Mouse (Mus musculus): ENCODE data around the gene Bmp10. TPM values are rescaled to one million over a fixed set of nuclear protein-coding genes. Genes with fewer than 3 reads are reported as not detected.
A peak's percentile ranks its signal among the peaks of the same experiment; 100 is the strongest.

Gene Bmp10
- polyA plus RNA-seq, 1 experiment from 2014 or later: 0.36 TPM

GRCm38 (mm10) chr6:87412011-87412410, 16.8 kb upstream of the Bmp10 start:
- H3K27ac ChIP-seq (ENCODE audit: low read depth): no peak overlapping the region
- H3K4me2 ChIP-seq (ENCODE audit: low read depth, low read length): no peak overlapping the region
- no peak for ATAC-seq
- TF ChIP-seq CTCF (IDR thresholded peaks at IDR 0.05; ENCODE audit: low read depth) (no peak), EP300 (IDR thresholded peaks at IDR 0.05; ENCODE audit: low read depth) (no peak)
- no peak overlapping the region for H3K9ac ChIP-seq (replicated peaks)
- H3K9me3 ChIP-seq (ENCODE audit: low read length): no peaks in the 10 kb centered on the region
- WGBS (ENCODE audit: insufficient replicate concordance): 54% methylated on average over 3 of the region's 3 CpGs
- H3K4me3 ChIP-seq (ENCODE audit: low read depth, low read length): no peak overlapping the region
- DNase-seq: no peak
- no peaks in the 10 kb centered on the region for H3K27me3 ChIP-seq (ENCODE audit: insufficient read depth, low read length)
- no peaks in the 10 kb centered on the region for H3K4me1 ChIP-seq (ENCODE audit: insufficient read depth)
- no peaks in the 10 kb centered on the region for H3K36me3 ChIP-seq (replicated peaks; ENCODE audit: insufficient read depth, low read length)

- H3K27me3 ChIP-seq (ENCODE audit: insufficient read depth, low read length): no peaks in the 10 kb centered on the region
- no peak overlapping the region for H3K9ac ChIP-seq (replicated peaks)
- 59% methylated on average over 7 of the region's 7 CpGs for WGBS (ENCODE audit: insufficient replicate concordance)
- no peak overlapping the region for H3K4me3 ChIP-seq (ENCODE audit: low read depth, low read length)
- H3K36me3 ChIP-seq (replicated peaks; ENCODE audit: insufficient read depth, low read length): no peaks in the 10 kb centered on the region
- ATAC-seq (no peak), DNase-seq (no peak)
- no peaks in the 10 kb centered on the region for H3K9me3 ChIP-seq (ENCODE audit: low read length)
- 0 out of 2 replicates have a peak overlapping the region, but pooled peaks have one; percentile 35 for H3K27ac ChIP-seq (ENCODE audit: low read depth)
- no peak for TF ChIP-seq EP300 (IDR thresholded peaks at IDR 0.05; ENCODE audit: low read depth)
- H3K4me1 ChIP-seq (ENCODE audit: insufficient read depth): no peaks in the 10 kb centered on the region
- no peak overlapping the region for H3K4me2 ChIP-seq (ENCODE audit: low read depth, low read length)
Measured at GRCm38 (mm10) chr6:87422304-87422703, 6.5 kb upstream of the Bmp10 start.

GRCm38 (mm10) chr6:87424037-87424816, 4.6 kb upstream of the Bmp10 start:
- 56% methylated on average over 19 of the region's 19 CpGs for WGBS (ENCODE audit: insufficient replicate concordance)
- Histone ChIP-seq H3K36me3 (replicated peaks; ENCODE audit: insufficient read depth, low read length) (no peaks in the 10 kb centered on the region), H3K4me1 (ENCODE audit: insufficient read depth) (no peaks in the 10 kb centered on the region), H3K4me2 (ENCODE audit: low read depth, low read length) (no peak overlapping the region), H3K9me3 (ENCODE audit: low read length) (no peaks in the 10 kb centered on the region), H3K9ac (replicated peaks) (no peak overlapping the region), H3K27me3 (ENCODE audit: insufficient read depth, low read length) (no peaks in the 10 kb centered on the region), H3K27ac (ENCODE audit: low read depth) (no peak overlapping the region), H3K4me3 (ENCODE audit: low read depth, low read length) (no peak overlapping the region)
- DNase-seq (no peak), ATAC-seq (no peak)
- TF ChIP-seq EP300 (IDR thresholded peaks at IDR 0.05; ENCODE audit: low read depth) (0 out of 2 replicates have a peak, but pooled peaks have one; percentile 18), CTCF (IDR thresholded peaks at IDR 0.05; ENCODE audit: low read depth) (no peak)

- no peaks in the 10 kb centered on the region for H3K9me3 ChIP-seq (ENCODE audit: low read length)
- H3K4me2 ChIP-seq (ENCODE audit: low read depth, low read length): no peak overlapping the region
- no peaks in the 10 kb centered on the region for H3K27me3 ChIP-seq (ENCODE audit: insufficient read depth, low read length)
- H3K4me1 ChIP-seq (ENCODE audit: insufficient read depth): no peaks in the 10 kb centered on the region
- H3K9ac ChIP-seq (replicated peaks): no peak overlapping the region
- TF ChIP-seq CTCF (IDR thresholded peaks at IDR 0.05; ENCODE audit: low read depth) (no peak), EP300 (IDR thresholded peaks at IDR 0.05; ENCODE audit: low read depth) (no peak)
- 57% methylated on average over 5 of the region's 5 CpGs for WGBS (ENCODE audit: insufficient replicate concordance)
- no peak overlapping the region for H3K4me3 ChIP-seq (ENCODE audit: low read depth, low read length)
- no peak for DNase-seq
- no peaks in the 10 kb centered on the region for H3K36me3 ChIP-seq (replicated peaks; ENCODE audit: insufficient read depth, low read length)
- ATAC-seq: no peak
- H3K27ac ChIP-seq (ENCODE audit: low read depth): no peak overlapping the region
Measured at GRCm38 (mm10) chr6:87426954-87427353, 1.8 kb upstream of the Bmp10 start.

- Histone ChIP-seq H3K9ac (replicated peaks) (no peak overlapping the region), H3K4me2 (ENCODE audit: low read depth, low read length) (no peak overlapping the region), H3K4me3 (ENCODE audit: low read depth, low read length) (no peak overlapping the region), H3K27ac (ENCODE audit: low read depth) (no peak overlapping the region), H3K4me1 (ENCODE audit: insufficient read depth) (no peaks in the 10 kb centered on the region), H3K27me3 (ENCODE audit: insufficient read depth, low read length) (no peaks in the 10 kb centered on the region), H3K36me3 (replicated peaks; ENCODE audit: insufficient read depth, low read length) (no peaks in the 10 kb centered on the region), H3K9me3 (ENCODE audit: low read length) (no peaks in the 10 kb centered on the region)
- WGBS (ENCODE audit: insufficient replicate concordance): 77% methylated on average over 8 of the region's 8 CpGs
- DNase-seq (no peak), ATAC-seq (no peak)
- TF ChIP-seq CTCF (IDR thresholded peaks at IDR 0.05; ENCODE audit: low read depth) (no peak), EP300 (IDR thresholded peaks at IDR 0.05; ENCODE audit: low read depth) (no peak)
Measured at GRCm38 (mm10) chr6:87427616-87428015, 1.2 kb upstream of the Bmp10 start.

GRCm38 (mm10) chr6:87435791-87436190, 7.0 kb downstream of the Bmp10 start:
- Histone ChIP-seq H3K9me3 (ENCODE audit: low read length) (no peaks in the 10 kb centered on the region), H3K4me3 (ENCODE audit: low read depth, low read length) (no peak overlapping the region), H3K36me3 (replicated peaks; ENCODE audit: insufficient read depth, low read length) (no peaks in the 10 kb centered on the region), H3K27ac (ENCODE audit: low read depth) (no peak overlapping the region), H3K4me2 (ENCODE audit: low read depth, low read length) (no peak overlapping the region), H3K4me1 (ENCODE audit: insufficient read depth) (no peaks in the 10 kb centered on the region), H3K9ac (replicated peaks) (no peak overlapping the region), H3K27me3 (ENCODE audit: insufficient read depth, low read length) (no peaks in the 10 kb centered on the region)
- 88% methylated on average over 3 of the region's 3 CpGs for WGBS (ENCODE audit: insufficient replicate concordance)
- no peak for ATAC-seq
- no peak for DNase-seq
- TF ChIP-seq CTCF (IDR thresholded peaks at IDR 0.05; ENCODE audit: low read depth) (no peak), EP300 (IDR thresholded peaks at IDR 0.05; ENCODE audit: low read depth) (no peak)

All from liver, postnatal 0 days (tissue).